Mouse (Mus musculus): ENCODE results near the gene Olfr465-ps1. TPM values are rescaled to one million over a fixed set of nuclear protein-coding genes. Genes with fewer than 3 reads are reported as not detected.

Gene Olfr465-ps1
- polyA plus RNA-seq, 1 experiment, result not detected

GRCm38 (mm10) chr13:65113239-65113638 is 24.6 kb upstream of the Olfr465-ps1 start:
- no peaks in the 10 kb centered on the region for H3K27me3 ChIP-seq (replicated peaks; ENCODE audit: control insufficient read depth, insufficient read depth, low read length)
- TF ChIP-seq CTCF (conservative IDR thresholded peaks at IDR 0.05; ENCODE audit: insufficient read depth, insufficient read length, low read depth, low read length) (no peak), POLR2A (IDR thresholded peaks at IDR 0.05; ENCODE audit: low read depth, low read length) (no peak)
- peaks cover under 1% of the 10 kb centered on the region; the same call in 1 of the 2 replicates for H3K4me1 ChIP-seq (ENCODE audit: control insufficient read depth, insufficient read depth, low read length)
- WGBS, result 75% methylated on average over 3 of the region's 3 CpGs
- H3K27ac ChIP-seq (ENCODE audit: insufficient read depth, low read depth, low read length), result peak overlapping the region; percentile 30; the same call in 1 of the 2 replicates
- peak overlapping the region; percentile 74 for H3K4me3 ChIP-seq (ENCODE audit: insufficient read depth, low read depth, low read length)
- DNase-seq, result no peak
- H3K36me3 ChIP-seq (ENCODE audit: control insufficient read depth, insufficient read depth, low read length), result no peaks in the 10 kb centered on the region

GRCm38 (mm10) chr13:65120984-65121383 is 16.9 kb upstream of the Olfr465-ps1 start:
- no peaks in the 10 kb centered on the region for H3K27me3 ChIP-seq (replicated peaks; ENCODE audit: control insufficient read depth, insufficient read depth, low read length)
- H3K4me3 ChIP-seq (ENCODE audit: insufficient read depth, low read depth, low read length), result no peak overlapping the region
- no peak for DNase-seq
- TF ChIP-seq CTCF (conservative IDR thresholded peaks at IDR 0.05; ENCODE audit: insufficient read depth, insufficient read length, low read depth, low read length) (no peak), POLR2A (IDR thresholded peaks at IDR 0.05; ENCODE audit: low read depth, low read length) (no peak)
- no peak overlapping the region for H3K27ac ChIP-seq (ENCODE audit: insufficient read depth, low read depth, low read length)
- WGBS, result 62% methylated on average over 3 of the region's 3 CpGs
- no peaks in the 10 kb centered on the region for H3K4me1 ChIP-seq (ENCODE audit: control insufficient read depth, insufficient read depth, low read length)
- no peaks in the 10 kb centered on the region for H3K36me3 ChIP-seq (ENCODE audit: control insufficient read depth, insufficient read depth, low read length)

- no peak for DNase-seq
- TF ChIP-seq CTCF (conservative IDR thresholded peaks at IDR 0.05; ENCODE audit: insufficient read depth, insufficient read length, low read depth, low read length) (no peak), POLR2A (IDR thresholded peaks at IDR 0.05; ENCODE audit: low read depth, low read length) (no peak)
- Histone ChIP-seq H3K27ac (ENCODE audit: insufficient read depth, low read depth, low read length) (no peak overlapping the region), H3K4me1 (ENCODE audit: control insufficient read depth, insufficient read depth, low read length) (no peaks in the 10 kb centered on the region), H3K4me3 (ENCODE audit: insufficient read depth, low read depth, low read length) (no peak overlapping the region), H3K27me3 (replicated peaks; ENCODE audit: control insufficient read depth, insufficient read depth, low read length) (no peaks in the 10 kb centered on the region), H3K36me3 (ENCODE audit: control insufficient read depth, insufficient read depth, low read length) (no peaks in the 10 kb centered on the region)
- 67% methylated on average over 1 of the region's 1 CpGs for WGBS
Measured at GRCm38 (mm10) chr13:65122111-65122510, 15.8 kb upstream of the Olfr465-ps1 start.

- Histone ChIP-seq H3K4me1 (ENCODE audit: control insufficient read depth, insufficient read depth, low read length) (no peaks in the 10 kb centered on the region), H3K27me3 (replicated peaks; ENCODE audit: control insufficient read depth, insufficient read depth, low read length) (no peaks in the 10 kb centered on the region), H3K36me3 (ENCODE audit: control insufficient read depth, insufficient read depth, low read length) (no peaks in the 10 kb centered on the region), H3K4me3 (ENCODE audit: insufficient read depth, low read depth, low read length) (no peak overlapping the region), H3K27ac (ENCODE audit: insufficient read depth, low read depth, low read length) (no peak overlapping the region)
- 61% methylated on average over 3 of the region's 3 CpGs for WGBS
- TF ChIP-seq POLR2A (IDR thresholded peaks at IDR 0.05; ENCODE audit: low read depth, low read length), result no peak
- peak; percentile 47 for TF ChIP-seq CTCF (conservative IDR thresholded peaks at IDR 0.05; ENCODE audit: insufficient read depth, insufficient read length, low read depth, low read length)
- DNase-seq, result peak; percentile 16
Measured at GRCm38 (mm10) chr13:65127063-65127847, 10.6 kb upstream of the Olfr465-ps1 start.

- no peaks in the 10 kb centered on the region for H3K27me3 ChIP-seq (replicated peaks; ENCODE audit: control insufficient read depth, insufficient read depth, low read length)
- TF ChIP-seq POLR2A (IDR thresholded peaks at IDR 0.05; ENCODE audit: low read depth, low read length), result no peak
- TF ChIP-seq CTCF (conservative IDR thresholded peaks at IDR 0.05; ENCODE audit: insufficient read depth, insufficient read length, low read depth, low read length), result no peak
- DNase-seq, result no peak
- no peak within 1 kb of the TSS for H3K4me3 ChIP-seq (ENCODE audit: insufficient read depth, low read depth, low read length)
- no peak within 1 kb of the TSS for H3K27ac ChIP-seq (ENCODE audit: insufficient read depth, low read depth, low read length)
- H3K4me1 ChIP-seq (ENCODE audit: control insufficient read depth, insufficient read depth, low read length), result no peaks in the 10 kb centered on the region
- H3K36me3 ChIP-seq (ENCODE audit: control insufficient read depth, insufficient read depth, low read length), result no peaks in the 10 kb centered on the region
- 68% methylated on average over 1 of the region's 1 CpGs for WGBS
Measured at GRCm38 (mm10) chr13:65149940-65150339, 12.1 kb downstream of the Olfr465-ps1 start, which contains the start of gene Olfr466. TSS of gene Olfr466 (plus strand) at chr13:65150240.

- no peak for DNase-seq
- H3K4me1 ChIP-seq (ENCODE audit: control insufficient read depth, insufficient read depth, low read length), result no peaks in the 10 kb centered on the region
- WGBS, result 83% methylated on average over 3 of the region's 3 CpGs
- no peak overlapping the region for H3K4me3 ChIP-seq (ENCODE audit: insufficient read depth, low read depth, low read length)
- no peak overlapping the region for H3K27ac ChIP-seq (ENCODE audit: insufficient read depth, low read depth, low read length)
- no peaks in the 10 kb centered on the region for H3K36me3 ChIP-seq (ENCODE audit: control insufficient read depth, insufficient read depth, low read length)
- no peaks in the 10 kb centered on the region for H3K27me3 ChIP-seq (replicated peaks; ENCODE audit: control insufficient read depth, insufficient read depth, low read length)
- TF ChIP-seq POLR2A (IDR thresholded peaks at IDR 0.05; ENCODE audit: low read depth, low read length) (no peak), CTCF (conservative IDR thresholded peaks at IDR 0.05; ENCODE audit: insufficient read depth, insufficient read length, low read depth, low read length) (no peak)
Measured at GRCm38 (mm10) chr13:65174102-65174501, 36.2 kb downstream of the Olfr465-ps1 start.

- Histone ChIP-seq H3K4me1 (ENCODE audit: control insufficient read depth, insufficient read depth, low read length) (no peaks in the 10 kb centered on the region), H3K27ac (ENCODE audit: insufficient read depth, low read depth, low read length) (no peak overlapping the region), H3K36me3 (ENCODE audit: control insufficient read depth, insufficient read depth, low read length) (no peaks in the 10 kb centered on the region), H3K4me3 (ENCODE audit: insufficient read depth, low read depth, low read length) (no peak overlapping the region; the same call in 1 of the 2 replicates), H3K27me3 (replicated peaks; ENCODE audit: control insufficient read depth, insufficient read depth, low read length) (no peaks in the 10 kb centered on the region)
- peak; percentile 79 for TF ChIP-seq CTCF (conservative IDR thresholded peaks at IDR 0.05; ENCODE audit: insufficient read depth, insufficient read length, low read depth, low read length)
- TF ChIP-seq POLR2A (IDR thresholded peaks at IDR 0.05; ENCODE audit: low read depth, low read length), result no peak
- peak; percentile 32 for DNase-seq
- 20% methylated on average over 46 of the region's 46 CpGs for WGBS
Measured at GRCm38 (mm10) chr13:65175734-65176471, 38.0 kb downstream of the Olfr465-ps1 start.

Measured in kidney, adult 2 months (tissue).